Mouse (Mus musculus): ENCODE measurements around the gene Scml2. TPM values are rescaled to one million over a fixed set of nuclear protein-coding genes. Genes with fewer than 3 reads are reported as not detected.

The Scml2 gene
- 0.34 TPM for polyA plus RNA-seq (2014; fragmentation: Illumina TruSeq; extraction: RNeasy Lipid Tissue Mini Kit (QIAGEN cat#74804); ENCODE audit: low read depth, low replicate concordance)

DNA sequence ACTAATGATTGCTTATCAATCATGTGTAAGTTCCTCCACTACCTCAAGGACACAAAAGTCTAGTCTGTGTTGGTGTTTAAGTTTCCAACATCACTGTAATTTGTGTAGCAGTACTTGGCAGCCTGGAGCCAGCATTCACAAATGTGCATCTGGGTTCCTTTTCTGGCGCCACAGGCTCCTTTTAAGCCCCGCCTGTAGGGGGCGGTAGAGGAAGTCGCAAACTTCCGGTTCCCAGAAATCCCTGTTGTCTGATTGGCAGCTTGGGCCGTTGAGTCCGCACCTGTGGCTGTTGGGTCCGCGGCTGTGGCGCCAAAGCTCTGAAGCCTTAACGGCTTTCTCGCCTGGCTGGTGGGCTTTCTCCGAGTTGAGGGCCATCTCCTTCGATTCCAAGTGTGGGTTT lies at the start of gene Scml2:
Scml2 (plus strand) TSS at position 301 of the 400 bp plus-strand sequence.

DNA sequence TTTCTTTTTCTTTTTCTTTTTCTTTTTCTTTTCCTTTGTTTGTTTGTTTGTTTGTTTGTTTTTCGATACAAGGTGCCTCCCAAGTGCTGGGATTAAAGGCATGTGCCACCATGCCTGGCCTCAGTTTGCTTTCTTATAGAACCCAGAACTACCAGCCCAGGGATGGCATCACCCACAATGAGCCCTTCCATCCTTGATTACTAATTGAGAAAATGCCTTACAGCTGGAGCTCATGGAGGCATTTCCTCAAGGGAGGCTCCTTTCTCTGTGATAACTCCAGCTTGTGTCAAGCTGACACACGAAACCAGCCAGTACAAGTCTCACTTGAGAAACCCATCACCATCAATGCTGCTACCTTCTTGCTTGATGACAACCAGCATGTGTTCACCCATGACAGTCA lies 170.2 kb downstream of the Scml2 start, which contains the start of gene Gm15262:
Gm15262 (plus strand) TSS at position 301 of the 400 bp plus-strand sequence.

Other genes starting within 250 kb of the Scml2 start
- 0.19 TPM for gene Gja6, start 210.1 kb upstream of the Scml2 start, polyA plus RNA-seq (2014; fragmentation: Illumina TruSeq; extraction: RNeasy Lipid Tissue Mini Kit (QIAGEN cat#74804); ENCODE audit: low read depth, low replicate concordance)
- gene Cdkl5, start 122.5 kb upstream of the Scml2 start, polyA plus RNA-seq (2014; fragmentation: Illumina TruSeq; extraction: RNeasy Lipid Tissue Mini Kit (QIAGEN cat#74804); ENCODE audit: low read depth, low replicate concordance), result 3.3 TPM
- not detected for gene Gm15262, start 170.3 kb downstream of the Scml2 start, polyA plus RNA-seq (2014; fragmentation: Illumina TruSeq; extraction: RNeasy Lipid Tissue Mini Kit (QIAGEN cat#74804); ENCODE audit: low read depth, low replicate concordance)

Data from liver, adult 10 weeks (tissue).